Mouse (Mus musculus) spleen, postnatal 14 days (tissue): ENCODE results near the gene Stra6.

Experiments used
- DNase-seq, 2 experiments: peaks; one replicate each; pipeline ENCODE4 v3.0.0; 2021 to 2022; ENCODE audit warnings: low spot score in 2 of 2

Gene Stra6

GRCm38 (mm10) chr9:58133893-58134884 is 70.6 kb downstream of the Stra6 start:
- no peak for DNase-seq

- DNase-seq = no peak
Observed at GRCm38 (mm10) chr9:58134906-58135305, 71.3 kb downstream of the Stra6 start.

GRCm38 (mm10) chr9:58135921-58136321 is 72.3 kb downstream of the Stra6 start:
- DNase-seq = no peak

GRCm38 (mm10) chr9:58139947-58140346 is 76.4 kb downstream of the Stra6 start:
- DNase-seq = no peak

GRCm38 (mm10) chr9:58143419-58143818 is 79.8 kb downstream of the Stra6 start:
- DNase-seq = no peak

- no peak for DNase-seq
Observed at GRCm38 (mm10) chr9:58144664-58145063, 81.1 kb downstream of the Stra6 start.

DNA sequence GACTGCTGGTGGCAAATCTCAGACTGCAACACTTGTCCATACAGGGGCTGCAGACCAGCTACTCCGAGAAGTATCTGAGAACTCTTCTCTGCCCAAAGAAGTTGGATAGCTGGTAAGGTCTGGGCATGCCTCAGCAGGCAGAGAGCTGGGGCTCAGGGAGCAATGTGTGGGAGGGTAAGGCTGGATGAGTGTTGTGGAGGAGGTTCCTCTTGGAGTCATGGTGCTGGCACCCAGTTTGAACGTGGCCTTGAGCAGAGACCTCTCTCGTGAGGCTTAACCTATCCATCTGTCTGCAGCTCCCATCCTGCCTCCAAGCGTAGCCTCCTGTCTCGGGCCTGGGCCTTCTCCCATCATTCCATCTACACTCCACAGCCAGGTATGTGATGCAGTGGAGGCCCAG is 81.8 kb downstream of the Stra6 start:
- no peak for DNase-seq

- no peak for DNase-seq
Observed at GRCm38 (mm10) chr9:58148806-58149205, 85.2 kb downstream of the Stra6 start.

GRCm38 (mm10) chr9:58150733-58151361 is 87.3 kb downstream of the Stra6 start:
- no peak for DNase-seq

DNA sequence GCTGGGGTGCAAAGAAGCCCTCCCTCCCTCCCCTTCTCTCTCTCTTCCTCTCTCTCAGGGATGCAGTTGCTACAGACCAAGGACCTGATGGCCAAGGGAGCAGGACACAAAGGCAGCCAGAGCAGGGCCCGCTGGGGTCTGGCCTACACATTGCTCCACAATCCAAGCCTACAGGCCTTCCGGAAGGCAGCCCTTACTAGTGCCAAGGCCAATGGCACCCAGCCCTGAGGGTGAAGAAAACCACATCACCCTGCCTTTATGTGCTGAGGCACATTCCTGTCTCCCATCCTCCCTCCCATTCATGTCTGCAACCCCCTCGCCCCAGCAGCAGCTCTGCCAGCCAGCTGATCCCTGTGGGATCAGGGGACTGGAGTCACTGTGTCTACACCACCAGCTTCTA is 89.5 kb downstream of the Stra6 start:
- no peak for DNase-seq

DNA sequence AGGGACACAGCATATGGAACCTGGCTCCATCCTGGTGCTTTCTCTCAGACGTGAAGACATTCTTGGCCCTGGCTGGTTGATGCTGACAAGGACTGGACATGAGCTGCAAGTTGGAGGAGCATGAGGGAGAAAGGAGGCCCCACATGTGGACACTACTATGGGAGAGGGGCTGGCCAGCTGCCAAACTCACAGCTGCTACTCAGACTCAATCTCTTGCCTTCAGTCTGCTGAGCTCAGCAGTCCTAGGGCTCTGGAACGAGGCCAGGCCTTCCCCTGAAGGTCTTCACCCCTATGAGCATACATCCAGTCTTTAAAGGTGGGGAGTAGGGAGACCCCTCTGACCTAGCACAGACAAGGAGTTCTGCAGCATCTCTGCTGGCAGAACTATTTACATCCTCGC is 91.8 kb downstream of the Stra6 start:
- DNase-seq = no peak

GRCm38 (mm10) chr9:58156819-58157560 is 93.4 kb downstream of the Stra6 start:
- no peak for DNase-seq

- no peak for DNase-seq
Observed at GRCm38 (mm10) chr9:58157838-58158237, 94.2 kb downstream of the Stra6 start.

- DNase-seq = no peak
Observed at GRCm38 (mm10) chr9:58158541-58159311, 95.1 kb downstream of the Stra6 start.

DNA sequence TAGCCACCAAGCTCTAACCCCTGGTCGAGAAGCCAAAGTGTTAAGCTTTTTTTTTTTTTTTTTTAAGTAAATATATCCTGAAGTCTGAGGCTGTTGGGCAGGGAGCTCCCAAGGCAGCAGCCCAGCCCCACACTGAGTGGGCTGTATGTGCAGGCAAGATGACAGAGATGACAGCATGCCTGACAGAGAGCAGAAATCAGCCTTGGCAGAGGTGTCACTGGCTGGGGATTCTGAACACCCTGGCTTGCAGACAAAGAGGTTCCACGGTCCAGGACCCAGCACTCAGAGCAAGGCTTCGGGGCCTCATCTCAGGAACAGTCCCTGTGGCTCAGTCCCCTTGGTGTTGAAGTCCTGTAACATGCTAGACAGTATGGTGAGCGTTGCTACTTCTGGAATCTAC is 96.3 kb downstream of the Stra6 start:
- no peak for DNase-seq

GRCm38 (mm10) chr9:58160315-58160714 is 96.7 kb downstream of the Stra6 start:
- DNase-seq = peak in 1 of 2 experiments; percentile 23

GRCm38 (mm10) chr9:58162173-58162572 is 98.6 kb downstream of the Stra6 start:
- no peak for DNase-seq

DNA sequence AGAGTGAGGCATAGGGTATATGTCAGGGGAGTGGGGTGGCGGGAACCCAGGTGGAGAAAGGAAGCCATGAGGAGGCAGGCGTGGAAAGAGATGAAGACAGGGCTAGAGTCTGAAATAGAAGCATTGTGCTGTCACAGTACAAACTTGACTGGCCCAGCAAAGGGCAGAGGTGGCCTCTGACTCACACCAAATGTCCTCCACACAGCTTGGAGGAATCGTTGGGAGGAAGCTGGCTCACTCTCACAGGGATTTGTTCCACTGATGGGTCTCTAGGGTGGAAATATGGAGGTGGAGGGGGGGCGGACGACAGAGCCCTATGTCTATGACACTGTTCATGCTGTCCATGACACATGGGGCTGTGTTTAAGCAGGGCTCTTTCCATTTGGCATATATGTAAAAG is 99.6 kb downstream of the Stra6 start:
- DNase-seq = no peak

DNA sequence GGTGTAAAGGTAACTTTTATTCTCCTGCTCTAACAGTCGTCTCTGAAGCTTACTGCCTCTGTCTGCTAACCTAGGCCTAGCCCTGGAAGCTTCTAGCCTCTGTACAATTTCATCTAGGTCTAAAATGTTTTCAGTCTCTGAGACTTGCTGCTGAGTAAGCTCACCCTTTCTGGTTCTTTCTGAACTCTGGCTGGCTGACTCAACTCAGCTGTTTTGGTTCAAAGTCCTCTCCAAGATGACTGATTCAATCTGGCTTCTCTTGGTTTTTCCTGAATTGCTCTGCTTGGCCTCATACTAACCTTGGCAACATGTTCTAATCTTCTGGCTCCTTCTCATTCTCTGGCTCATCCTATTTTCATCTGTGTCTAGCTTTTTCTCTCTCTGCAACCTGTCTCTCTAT is 102.2 kb downstream of the Stra6 start:
- no peak for DNase-seq

GRCm38 (mm10) chr9:58168880-58169279 is 105.3 kb downstream of the Stra6 start:
- DNase-seq = no peak

GRCm38 (mm10) chr9:58169426-58169825 is 105.8 kb downstream of the Stra6 start:
- DNase-seq = no peak

- DNase-seq = no peak
Observed at GRCm38 (mm10) chr9:58172863-58173262, 109.3 kb downstream of the Stra6 start.
